Mouse (Mus musculus) forebrain, postnatal 0 days (tissue): Measurements from ENCODE around the gene Immp2l. TPM values are rescaled to one million over a fixed set of nuclear protein-coding genes. Genes with fewer than 3 reads are reported as not detected.
"Not testable (repeated sequence)": the region's sequence is repeated elsewhere in the genome, so short reads cannot be mapped to it uniquely, and the experiment has no call there.

ENCODE experiments used
- ATAC-seq: fragments of 200-750 bp; cut with Nextera tagmentation; 2 replicates; pipeline ENCODE4 v1.8.0; 2017; ENCODE audit warnings: mild to moderate bottlenecking, moderate library complexity
- DNase-seq: peaks from one replicate; pipeline ENCODE4 v3.0.0-alpha.2; 2015
- H3K27ac ChIP-seq: fragments of 300-500 bp; sonication (generic); 2 replicates; pipeline ENCODE4 v1.5.1; 2014; ENCODE audit warnings: low read depth, mild to moderate bottlenecking, antibody characterized with exemption, low read length, moderate library complexity, mixed read lengths
- H3K27me3 ChIP-seq: fragments of 300-500 bp; sonication (generic); 2 replicates; pipeline ENCODE4 v1.6.1; 2014; ENCODE audit warnings: mild to moderate bottlenecking, low read length, mixed read lengths; ENCODE audit not compliant: insufficient read depth
- H3K36me3 ChIP-seq: fragments of 300-500 bp; sonication (generic); 2 replicates; pipeline ENCODE4 v1.6.1; 2014; ENCODE audit warnings: mild to moderate bottlenecking, moderate library complexity; ENCODE audit not compliant: insufficient read depth
- H3K4me1 ChIP-seq: fragments of 300-500 bp; sonication (generic); 2 replicates; pipeline ENCODE4 v1.6.1; 2014; ENCODE audit warnings: antibody characterized with exemption; ENCODE audit not compliant: insufficient read depth
- H3K4me2 ChIP-seq: fragments of 300-500 bp; sonication (generic); 2 replicates; pipeline ENCODE4 v1.6.1; 2014; ENCODE audit warnings: low read depth, mild to moderate bottlenecking, moderate library complexity
- H3K4me3 ChIP-seq: fragments of 300-500 bp; sonication (generic); 2 replicates; pipeline ENCODE4 v1.5.1; 2014; ENCODE audit warnings: low read depth, low read length, mixed read lengths
- H3K9ac ChIP-seq: fragments of 300-500 bp; sonication (generic); 2 replicates; pipeline ENCODE4 v1.6.1; 2014; ENCODE audit warnings: mild to moderate bottlenecking
- H3K9me3 ChIP-seq: fragments of 300-500 bp; sonication (generic); 2 replicates; pipeline ENCODE4 v1.6.1; 2016; ENCODE audit warnings: low read length
- CTCF ChIP-seq: sonication (generic); IDR thresholded peaks from 2 replicates; pipeline ENCODE4 v1.5.1; 2016; ENCODE audit warnings: antibody characterized with exemption, control low read depth, low read depth
- WGBS: fragments of 180-500 bp; shearing (Covaris S2); extraction: QIAGEN DNeasy Blood & Tissue Kit; methylation state at CpG from one replicate; pipeline ENCODE4 v1.1.7; 2014; 5-methylcytosine and 5-hydroxymethylcytosine counted together
- polyA plus RNA-seq: library from polyadenylated mRNA; unstranded; fragments of >200 nt; fragmentation: Nextera tagmentation; extraction: Ambion mirVana; gene quantifications from 2 replicates; pipeline ENCODE4 v1.2.1, GENCODE M21; 2015
- total RNA-seq: library from RNA; depleted of rRNA; stranded (reverse); fragments of >200 nt; gene quantifications from 2 replicates; pipeline ENCODE4 v1.2.3, GENCODE M21; 2014

The Immp2l gene
- total and polyA plus RNA-seq, 2 experiments from 2014 or later: 5.9 to 19.4 TPM

DNA sequence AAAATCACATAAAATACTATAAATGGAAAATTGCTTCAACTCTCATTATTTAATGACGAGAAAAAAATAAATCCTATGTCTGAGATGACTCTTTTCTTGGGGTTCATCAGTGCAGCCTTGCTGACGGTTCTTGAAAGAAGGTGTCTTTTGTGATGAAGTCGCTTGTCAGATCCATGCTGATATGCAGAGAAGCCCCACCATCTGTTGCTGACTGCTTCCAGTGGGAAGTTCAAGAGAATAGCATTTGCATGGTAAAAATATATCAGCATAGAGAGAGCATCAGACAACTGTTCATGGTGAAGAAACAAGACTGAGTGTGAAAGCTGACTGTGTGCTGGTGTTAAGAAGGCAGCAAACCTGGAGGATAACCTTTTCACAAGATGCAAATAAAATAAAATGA is 719.0 kb downstream of the Immp2l start:
- ATAC-seq: peak; percentile 54; the same call in 1 of the 2 replicates

DNA sequence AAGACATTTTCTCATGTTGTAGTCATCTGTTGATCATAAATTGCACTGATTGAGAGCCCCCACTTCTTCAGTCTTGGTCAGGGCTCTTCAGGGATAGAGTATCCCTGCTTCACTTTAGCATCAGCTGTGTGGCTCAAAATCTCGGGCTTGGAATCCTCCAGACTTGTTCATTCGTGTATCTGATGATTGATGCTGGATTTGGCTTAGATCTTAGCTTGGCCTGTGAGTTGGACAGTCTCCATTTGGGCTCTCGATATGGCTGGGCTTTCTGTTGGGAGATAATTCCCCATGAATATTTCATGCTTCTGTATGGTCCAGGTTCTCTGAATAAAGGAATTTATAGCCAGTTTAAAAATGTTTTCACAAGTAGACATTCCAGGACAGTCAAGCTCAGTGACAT is 739.5 kb downstream of the Immp2l start:
- Histone ChIP-seq H3K4me2 (no peak overlapping the region), H3K27me3 (no peaks in the 10 kb centered on the region), H3K36me3 (no peaks in the 10 kb centered on the region), H3K9me3 (no peaks in the 10 kb centered on the region), H3K4me1 (no peaks in the 10 kb centered on the region), H3K4me3 (no peak overlapping the region), H3K27ac (no peak overlapping the region), H3K9ac (no peak overlapping the region)
- ATAC-seq (no peak), DNase-seq (peak; percentile 39)
- WGBS: 36% methylated on average over 3 of the region's 3 CpGs
- no peak for TF ChIP-seq CTCF

More for the DNA sequence above, 719.0 kb downstream of the Immp2l start:
- Histone ChIP-seq H3K4me3 (no peak overlapping the region), H3K36me3 (no peaks in the 10 kb centered on the region), H3K9me3 (no peaks in the 10 kb centered on the region), H3K27ac (no peak overlapping the region), H3K9ac (no peak overlapping the region), H3K27me3 (no peaks in the 10 kb centered on the region), H3K4me2 (no peak overlapping the region), H3K4me1 (no peaks in the 10 kb centered on the region)
- WGBS: 56% methylated on average over 3 of the region's 3 CpGs
- DNase-seq: peak; percentile 12
- no peak for TF ChIP-seq CTCF

- ATAC-seq (no peak; the same call in 1 of the 2 replicates), DNase-seq (no peak)
- Histone ChIP-seq H3K4me3 (no peak overlapping the region), H3K9ac (no peak overlapping the region), H3K4me2 (no peak overlapping the region), H3K4me1 (no peaks in the 10 kb centered on the region), H3K9me3 (no peaks in the 10 kb centered on the region), H3K36me3 (no peaks in the 10 kb centered on the region), H3K27ac (no peak overlapping the region), H3K27me3 (no peaks in the 10 kb centered on the region)
- 50% methylated on average over 3 of the region's 3 CpGs for WGBS
- TF ChIP-seq CTCF: no peak
Observed at GRCm38 (mm10) chr12:41773961-41774360, 750.1 kb downstream of the Immp2l start.

- Histone ChIP-seq H3K4me2 (no peak overlapping the region), H3K36me3 (no peaks in the 10 kb centered on the region), H3K4me1 (no peaks in the 10 kb centered on the region), H3K27me3 (no peaks in the 10 kb centered on the region), H3K27ac (no peak overlapping the region), H3K4me3 (no peak overlapping the region), H3K9ac (no peak overlapping the region), H3K9me3 (no peaks in the 10 kb centered on the region)
- ATAC-seq (peak; percentile 69), DNase-seq (peak; percentile 27)
- 62% methylated on average over 5 of the region's 5 CpGs for WGBS
- TF ChIP-seq CTCF: no peak
Observed at GRCm38 (mm10) chr12:41774623-41775323, 750.9 kb downstream of the Immp2l start.

DNA sequence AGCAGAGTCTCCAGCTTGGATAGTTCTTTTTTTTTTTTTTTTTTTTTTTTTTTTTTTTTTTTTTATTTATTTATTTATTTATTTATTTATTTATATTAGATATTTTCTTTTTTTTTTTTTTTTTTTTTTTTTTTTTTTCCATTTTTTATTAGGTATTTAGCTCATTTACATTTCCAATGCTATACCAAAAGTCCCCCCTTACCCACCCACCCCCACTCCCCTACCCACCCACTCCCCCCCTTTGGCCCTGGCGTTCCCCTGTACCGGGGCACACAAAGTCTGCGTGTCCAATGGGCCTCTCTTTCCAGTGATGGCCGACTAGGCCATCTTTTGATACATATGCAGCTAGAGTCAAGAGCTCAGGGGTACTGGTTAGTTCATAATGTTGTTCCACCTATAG is 753.9 kb downstream of the Immp2l start:
- not testable (repeated sequence) for H3K4me2 ChIP-seq, DNase-seq, H3K36me3 ChIP-seq, H3K9me3 ChIP-seq, H3K27ac ChIP-seq, H3K9ac ChIP-seq, H3K27me3 ChIP-seq, ATAC-seq, H3K4me3 ChIP-seq, H3K4me1 ChIP-seq
- WGBS: no CpG with 5 or more reads among the region's 4 CpGs

- not testable (repeated sequence) for ATAC-seq, DNase-seq, H3K9me3 ChIP-seq, H3K36me3 ChIP-seq, H3K4me2 ChIP-seq, H3K9ac ChIP-seq, H3K4me3 ChIP-seq, H3K27ac ChIP-seq, H3K4me1 ChIP-seq, H3K27me3 ChIP-seq
- WGBS: 76% methylated on average over 1 of the region's 1 CpGs
Observed at GRCm38 (mm10) chr12:41793681-41794080, 769.8 kb downstream of the Immp2l start.

DNA sequence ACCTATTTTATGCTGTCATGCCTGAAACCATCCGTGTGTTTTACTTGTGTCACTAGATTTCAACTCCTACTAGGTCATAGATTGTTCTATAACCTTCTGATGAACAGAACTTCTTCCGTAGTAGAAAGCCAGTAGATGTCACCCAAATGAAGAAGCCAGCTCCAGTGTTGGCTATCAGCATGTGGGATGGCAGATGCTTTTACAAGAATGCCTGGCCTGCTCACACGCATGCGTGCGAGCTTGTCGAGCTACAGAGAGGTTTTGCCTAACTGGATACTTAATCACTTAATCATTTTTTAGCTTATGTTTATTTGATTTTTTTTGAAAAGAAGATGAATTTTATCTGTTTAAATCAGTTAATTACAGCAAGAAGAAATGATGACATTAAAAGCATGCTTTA is 805.6 kb downstream of the Immp2l start:
- no peak for TF ChIP-seq CTCF
- Histone ChIP-seq H3K9ac (no peak overlapping the region), H3K9me3 (no peaks in the 10 kb centered on the region), H3K27ac (no peak overlapping the region), H3K4me2 (no peak overlapping the region), H3K27me3 (no peaks in the 10 kb centered on the region), H3K4me1 (no peaks in the 10 kb centered on the region), H3K4me3 (no peak overlapping the region), H3K36me3 (no peaks in the 10 kb centered on the region)
- ATAC-seq: peak; percentile 32; the same call in 1 of the 2 replicates
- 65% methylated on average over 6 of the region's 6 CpGs for WGBS
- DNase-seq: peak; percentile 64
